Mouse (Mus musculus): ENCODE measurements around the gene Nalcn. TPM values are rescaled to one million over a fixed set of nuclear protein-coding genes. Genes with fewer than 3 reads are reported as not detected.
A peak's percentile ranks its signal among the peaks of the same experiment; 100 is the strongest.

Nalcn gene
- polyA plus RNA-seq, 1 experiment from 2014 or later, result 14.9 TPM

DNA sequence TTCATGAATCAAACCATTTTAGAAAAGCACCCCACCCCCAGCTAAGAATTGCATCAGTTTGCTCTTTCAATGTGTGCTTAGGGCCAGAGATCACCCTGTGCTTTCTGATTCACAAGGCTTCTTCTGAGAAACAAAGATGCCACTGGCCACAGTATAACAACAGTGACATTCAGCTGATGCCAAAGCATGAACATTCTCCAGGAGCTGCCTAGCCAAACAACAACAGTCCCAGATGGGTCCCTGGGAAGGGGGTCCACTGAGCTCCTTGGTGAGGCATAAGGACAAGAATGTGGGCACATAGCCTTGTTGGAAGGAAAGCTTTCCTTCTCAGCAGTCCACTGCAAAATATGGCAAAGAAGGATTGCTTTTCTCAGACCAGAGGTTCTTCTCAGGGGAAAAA is 330.9 kb downstream of the Nalcn start:
- Histone ChIP-seq H3K27ac (replicated peaks; ENCODE audit: low read depth, low read length) (no peak overlapping the region), H3K4me1 (ENCODE audit: control insufficient read depth, insufficient read depth, low read length) (no peaks in the 10 kb centered on the region), H3K9ac (replicated peaks; ENCODE audit: low read length) (no peak overlapping the region), H3K36me3 (ENCODE audit: control insufficient read depth, insufficient read depth, low read length) (no peaks in the 10 kb centered on the region), H3K4me2 (ENCODE audit: low read length) (no peak overlapping the region), H3K4me3 (replicated peaks; ENCODE audit: low read depth, low read length) (no peak overlapping the region), H3K27me3 (ENCODE audit: control insufficient read depth, insufficient read depth, low read length) (no peaks in the 10 kb centered on the region), H3K9me3 (ENCODE audit: control insufficient read depth, low read length) (no peaks in the 10 kb centered on the region)
- DNase-seq (no peak), ATAC-seq (ENCODE audit: low FRiP score, low TSS enrichment) (no peak)

DNA sequence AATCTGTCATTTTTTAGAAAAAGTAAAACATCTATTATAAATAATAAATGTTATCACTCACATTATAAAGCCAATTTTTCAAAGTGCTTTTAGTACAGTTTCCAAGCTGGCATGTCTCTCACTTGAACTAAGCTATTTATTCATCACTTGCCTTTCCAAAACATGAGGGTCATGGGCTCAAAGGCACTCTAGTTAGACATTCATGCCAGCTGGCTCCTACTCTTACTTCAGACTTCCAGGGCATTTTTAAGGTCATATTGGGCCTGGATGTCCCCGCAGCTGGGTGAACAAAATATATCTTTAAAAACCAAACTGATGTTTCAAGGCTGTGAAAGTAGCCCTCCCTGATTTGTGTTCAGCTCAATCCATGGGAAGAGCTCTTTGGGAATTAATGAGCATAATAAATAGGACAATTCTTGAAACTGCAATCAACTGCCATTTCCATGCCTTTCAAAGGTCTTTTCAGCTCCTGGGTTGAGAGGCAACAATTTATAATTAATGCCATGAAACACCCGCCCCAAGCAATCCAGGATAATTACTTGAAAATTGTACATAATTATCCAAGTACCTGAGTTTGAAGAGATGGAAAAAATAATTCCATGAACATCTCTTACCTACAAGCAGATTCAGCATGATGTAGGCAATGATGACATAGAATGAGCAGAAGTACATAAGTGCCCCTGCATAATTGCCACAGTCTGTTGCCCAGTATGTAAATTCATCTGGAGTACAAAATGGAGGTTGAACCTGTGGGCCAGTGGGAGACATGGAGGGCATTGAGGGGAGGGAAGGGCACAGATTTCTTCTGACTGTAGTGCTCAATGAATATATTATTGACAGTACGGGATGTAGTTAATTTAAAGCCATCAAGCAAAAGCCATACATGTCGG is 335.6 kb downstream of the Nalcn start:
- no peaks in the 10 kb centered on the region for H3K9me3 ChIP-seq (ENCODE audit: control insufficient read depth, low read length)
- no peak overlapping the region for H3K27ac ChIP-seq (replicated peaks; ENCODE audit: low read depth, low read length)
- 90% methylated on average over 4 of the region's 4 CpGs for WGBS
- no peaks in the 10 kb centered on the region for H3K27me3 ChIP-seq (ENCODE audit: control insufficient read depth, insufficient read depth, low read length)
- DNase-seq (peak; percentile 4), ATAC-seq (ENCODE audit: low FRiP score, low TSS enrichment) (no peak)
- no peak overlapping the region for H3K4me2 ChIP-seq (ENCODE audit: low read length)
- no peaks in the 10 kb centered on the region for H3K4me1 ChIP-seq (ENCODE audit: control insufficient read depth, insufficient read depth, low read length)
- no peaks in the 10 kb centered on the region for H3K36me3 ChIP-seq (ENCODE audit: control insufficient read depth, insufficient read depth, low read length)
- no peak overlapping the region for H3K9ac ChIP-seq (replicated peaks; ENCODE audit: low read length)
- H3K4me3 ChIP-seq (replicated peaks; ENCODE audit: low read depth, low read length), result no peak overlapping the region

GRCm38 (mm10) chr14:123282165-123282564 is 344.8 kb downstream of the Nalcn start:
- H3K27ac ChIP-seq (replicated peaks; ENCODE audit: low read depth, low read length), result no peak overlapping the region
- H3K27me3 ChIP-seq (ENCODE audit: control insufficient read depth, insufficient read depth, low read length), result no peaks in the 10 kb centered on the region
- ATAC-seq (ENCODE audit: low FRiP score, low TSS enrichment), result no peak
- H3K4me3 ChIP-seq (replicated peaks; ENCODE audit: low read depth, low read length), result no peak overlapping the region
- DNase-seq, result no peak
- no peaks in the 10 kb centered on the region for H3K9me3 ChIP-seq (ENCODE audit: control insufficient read depth, low read length)
- no peak overlapping the region for H3K4me2 ChIP-seq (ENCODE audit: low read length)
- no peaks in the 10 kb centered on the region for H3K4me1 ChIP-seq (ENCODE audit: control insufficient read depth, insufficient read depth, low read length)
- peaks cover 6% of the 10 kb centered on the region; the same call in 1 of the 2 replicates for H3K36me3 ChIP-seq (ENCODE audit: control insufficient read depth, insufficient read depth, low read length)
- no peak overlapping the region for H3K9ac ChIP-seq (replicated peaks; ENCODE audit: low read length)

DNA sequence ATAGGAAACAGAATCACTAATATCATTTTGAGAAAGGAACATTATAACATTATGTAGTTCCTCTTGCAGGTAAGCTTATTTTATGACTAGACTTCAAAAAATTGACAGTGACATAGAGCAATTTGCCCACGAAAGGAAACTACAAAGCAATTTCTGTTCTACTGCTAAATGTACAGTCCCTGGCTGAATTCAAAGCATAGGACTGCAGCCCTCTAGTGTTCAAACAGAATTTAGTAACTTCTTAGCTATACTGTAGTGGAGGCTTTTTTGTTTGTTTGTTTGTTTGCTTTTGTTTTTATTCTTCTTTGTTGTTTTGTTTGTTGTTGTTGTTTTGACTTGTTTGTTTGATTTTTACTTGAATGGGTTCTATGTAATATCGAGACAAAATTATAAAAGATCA is 354.8 kb downstream of the Nalcn start:
- H3K9ac ChIP-seq (replicated peaks; ENCODE audit: low read length), result no peak overlapping the region
- WGBS, result 75% methylated on average over 2 of the region's 2 CpGs
- no peaks in the 10 kb centered on the region for H3K36me3 ChIP-seq (ENCODE audit: control insufficient read depth, insufficient read depth, low read length)
- H3K27ac ChIP-seq (replicated peaks; ENCODE audit: low read depth, low read length), result no peak overlapping the region
- H3K4me1 ChIP-seq (ENCODE audit: control insufficient read depth, insufficient read depth, low read length), result no peaks in the 10 kb centered on the region
- peak; percentile 60 for DNase-seq
- no peak overlapping the region for H3K4me2 ChIP-seq (ENCODE audit: low read length)
- ATAC-seq (ENCODE audit: low FRiP score, low TSS enrichment), result no peak
- no peaks in the 10 kb centered on the region for H3K27me3 ChIP-seq (ENCODE audit: control insufficient read depth, insufficient read depth, low read length)
- H3K9me3 ChIP-seq (ENCODE audit: control insufficient read depth, low read length), result no peaks in the 10 kb centered on the region
- H3K4me3 ChIP-seq (replicated peaks; ENCODE audit: low read depth, low read length), result no peak overlapping the region

GRCm38 (mm10) chr14:123240738-123241137 is 386.2 kb downstream of the Nalcn start:
- Histone ChIP-seq H3K9me3 (ENCODE audit: control insufficient read depth, low read length) (no peaks in the 10 kb centered on the region), H3K4me2 (ENCODE audit: low read length) (no peak overlapping the region), H3K4me3 (replicated peaks; ENCODE audit: low read depth, low read length) (no peak overlapping the region), H3K9ac (replicated peaks; ENCODE audit: low read length) (no peak overlapping the region), H3K36me3 (ENCODE audit: control insufficient read depth, insufficient read depth, low read length) (no peaks in the 10 kb centered on the region), H3K4me1 (ENCODE audit: control insufficient read depth, insufficient read depth, low read length) (no peaks in the 10 kb centered on the region), H3K27me3 (ENCODE audit: control insufficient read depth, insufficient read depth, low read length) (no peaks in the 10 kb centered on the region), H3K27ac (replicated peaks; ENCODE audit: low read depth, low read length) (no peak overlapping the region)
- DNase-seq (no peak), ATAC-seq (ENCODE audit: low FRiP score, low TSS enrichment) (no peak)
- 84% methylated on average over 1 of the region's 1 CpGs for WGBS

DNA sequence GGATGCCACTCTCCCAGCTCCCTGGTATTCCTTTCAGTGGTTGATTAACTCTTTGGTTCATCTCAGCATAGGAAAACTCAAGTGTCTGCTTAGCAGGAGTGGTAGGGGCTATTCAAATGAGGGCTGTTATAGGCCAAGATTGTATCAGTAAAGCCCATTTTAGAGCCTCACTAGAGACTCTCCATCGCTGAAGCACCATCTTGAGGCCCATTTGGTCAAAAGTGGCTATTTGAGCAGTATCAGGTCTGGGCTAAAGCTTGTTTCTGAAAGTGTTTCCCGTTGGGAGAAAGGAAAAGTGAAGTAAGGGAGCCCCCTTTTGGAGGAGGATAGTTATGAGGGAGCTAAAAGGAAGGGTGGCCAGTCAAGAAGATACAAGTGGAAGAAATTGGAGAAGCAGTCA is 387.0 kb downstream of the Nalcn start:
- ATAC-seq (ENCODE audit: low FRiP score, low TSS enrichment) (peak; percentile 48; the same call in 1 of the 2 replicates), DNase-seq (peak; percentile 76)
- WGBS, result 13% methylated on average over 2 of the region's 2 CpGs
- H3K9me3 ChIP-seq (ENCODE audit: control insufficient read depth, low read length), result no peaks in the 10 kb centered on the region
- H3K4me1 ChIP-seq (ENCODE audit: control insufficient read depth, insufficient read depth, low read length), result no peaks in the 10 kb centered on the region
- no peak overlapping the region for H3K4me2 ChIP-seq (ENCODE audit: low read length)
- no peak overlapping the region for H3K4me3 ChIP-seq (replicated peaks; ENCODE audit: low read depth, low read length)
- H3K27me3 ChIP-seq (ENCODE audit: control insufficient read depth, insufficient read depth, low read length), result no peaks in the 10 kb centered on the region
- H3K9ac ChIP-seq (replicated peaks; ENCODE audit: low read length), result no peak overlapping the region
- no peak overlapping the region for H3K27ac ChIP-seq (replicated peaks; ENCODE audit: low read depth, low read length)
- no peaks in the 10 kb centered on the region for H3K36me3 ChIP-seq (ENCODE audit: control insufficient read depth, insufficient read depth, low read length)

DNA sequence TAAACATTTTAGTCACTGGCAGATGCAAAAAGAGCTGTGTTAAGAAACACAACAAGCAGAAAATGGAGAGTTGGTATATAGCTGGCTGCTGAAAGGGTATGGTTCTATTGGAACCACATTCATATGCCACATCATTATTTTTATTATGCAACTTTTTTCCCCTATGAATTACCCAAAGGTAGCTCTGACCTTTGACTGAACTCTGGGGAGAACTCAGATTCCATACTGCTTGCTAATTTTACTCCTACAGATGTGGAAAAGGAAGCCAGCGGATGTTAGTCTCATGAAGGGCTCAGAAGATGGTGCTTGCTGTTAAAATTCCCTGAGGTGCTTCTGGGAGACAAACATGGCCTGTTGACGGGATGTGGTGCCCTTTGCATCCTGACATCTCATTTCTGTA is 389.9 kb downstream of the Nalcn start:
- no peak overlapping the region for H3K9ac ChIP-seq (replicated peaks; ENCODE audit: low read length)
- H3K36me3 ChIP-seq (ENCODE audit: control insufficient read depth, insufficient read depth, low read length), result no peaks in the 10 kb centered on the region
- H3K4me1 ChIP-seq (ENCODE audit: control insufficient read depth, insufficient read depth, low read length), result no peaks in the 10 kb centered on the region
- H3K27ac ChIP-seq (replicated peaks; ENCODE audit: low read depth, low read length), result no peak overlapping the region
- H3K27me3 ChIP-seq (ENCODE audit: control insufficient read depth, insufficient read depth, low read length), result no peaks in the 10 kb centered on the region
- WGBS, result 71% methylated on average over 2 of the region's 2 CpGs
- no peaks in the 10 kb centered on the region for H3K9me3 ChIP-seq (ENCODE audit: control insufficient read depth, low read length)
- no peak overlapping the region for H3K4me3 ChIP-seq (replicated peaks; ENCODE audit: low read depth, low read length)
- DNase-seq (no peak), ATAC-seq (ENCODE audit: low FRiP score, low TSS enrichment) (no peak)
- H3K4me2 ChIP-seq (ENCODE audit: low read length), result no peak overlapping the region

DNA sequence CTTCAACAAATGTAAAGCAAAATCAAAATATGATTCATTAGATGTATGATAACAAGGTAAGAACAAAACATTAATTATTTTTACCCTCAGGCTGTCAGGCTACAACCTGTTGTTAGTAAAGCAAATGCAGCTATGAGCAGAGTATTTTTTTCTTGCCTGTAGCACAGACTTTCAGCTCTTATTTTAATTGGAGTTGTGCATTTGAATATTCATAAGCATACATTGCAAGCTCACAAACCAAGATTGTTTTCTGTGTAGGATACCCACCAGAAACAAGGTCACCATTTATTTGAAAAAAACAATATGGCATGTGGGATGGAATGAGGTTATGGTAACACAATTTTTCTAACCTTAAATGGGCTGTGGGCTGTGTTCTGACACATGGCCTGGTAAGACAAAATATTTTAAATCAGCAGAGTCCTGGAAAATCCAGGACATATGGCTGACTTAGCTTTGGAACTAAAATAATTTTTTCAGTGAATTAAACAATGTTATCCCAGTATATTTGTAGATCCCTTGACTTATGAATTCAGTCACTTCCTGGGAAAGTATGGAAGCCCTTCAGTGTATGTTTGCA is 394.2 kb downstream of the Nalcn start:
- ATAC-seq (ENCODE audit: low FRiP score, low TSS enrichment) (no peak), DNase-seq (no peak)
- Histone ChIP-seq H3K4me3 (replicated peaks; ENCODE audit: low read depth, low read length) (no peak overlapping the region), H3K4me1 (ENCODE audit: control insufficient read depth, insufficient read depth, low read length) (no peaks in the 10 kb centered on the region), H3K4me2 (ENCODE audit: low read length) (no peak overlapping the region), H3K27me3 (ENCODE audit: control insufficient read depth, insufficient read depth, low read length) (no peaks in the 10 kb centered on the region), H3K9me3 (ENCODE audit: control insufficient read depth, low read length) (no peaks in the 10 kb centered on the region), H3K36me3 (ENCODE audit: control insufficient read depth, insufficient read depth, low read length) (no peaks in the 10 kb centered on the region), H3K27ac (replicated peaks; ENCODE audit: low read depth, low read length) (no peak overlapping the region), H3K9ac (replicated peaks; ENCODE audit: low read length) (no peak overlapping the region)
